Mouse (Mus musculus): ENCODE results near the gene Nfia.

The Nfia gene

GRCm38 (mm10) chr4:97766100-97766499 lies 6.4 kb upstream of the Nfia start:
- DNase-seq (ENCODE audit: low read depth, low spot score) = no peak

- no peak for DNase-seq (ENCODE audit: low read depth, low spot score)
Measured at GRCm38 (mm10) chr4:97767025-97767424, 5.5 kb upstream of the Nfia start.

- DNase-seq (ENCODE audit: low read depth, low spot score) = no peak
Measured at GRCm38 (mm10) chr4:97767516-97767915, 5.0 kb upstream of the Nfia start.

- DNase-seq (ENCODE audit: low read depth, low spot score) = no peak
Measured at GRCm38 (mm10) chr4:97769861-97770260, 2.7 kb upstream of the Nfia start.

- no peak for DNase-seq (ENCODE audit: low read depth, low spot score)
Measured at GRCm38 (mm10) chr4:97771426-97771825, 1.1 kb upstream of the Nfia start.

- DNase-seq (ENCODE audit: low read depth, low spot score) = peak; percentile 97
Measured at GRCm38 (mm10) chr4:97772084-97772484, 450 bp upstream of the Nfia start.

- DNase-seq (ENCODE audit: low read depth, low spot score) = peak; percentile 99
Measured at GRCm38 (mm10) chr4:97773110-97773593, 618 bp downstream of the Nfia start.

GRCm38 (mm10) chr4:97773791-97774190 lies 1.3 kb downstream of the Nfia start:
- no peak for DNase-seq (ENCODE audit: low read depth, low spot score)

GRCm38 (mm10) chr4:97774446-97774950 lies 2.0 kb downstream of the Nfia start:
- no peak for DNase-seq (ENCODE audit: low read depth, low spot score)

GRCm38 (mm10) chr4:97775059-97775458 lies 2.5 kb downstream of the Nfia start:
- peak; percentile 80 for DNase-seq (ENCODE audit: low read depth, low spot score)

GRCm38 (mm10) chr4:97775494-97776265 lies 3.1 kb downstream of the Nfia start:
- no peak for DNase-seq (ENCODE audit: low read depth, low spot score)

GRCm38 (mm10) chr4:97776388-97777080 lies 4.0 kb downstream of the Nfia start:
- no peak for DNase-seq (ENCODE audit: low read depth, low spot score)

GRCm38 (mm10) chr4:97777081-97777705 lies 4.7 kb downstream of the Nfia start:
- DNase-seq (ENCODE audit: low read depth, low spot score) = peak; percentile 64

GRCm38 (mm10) chr4:97777706-97778176 lies 5.2 kb downstream of the Nfia start, which contains the start of gene E130114P18Rik:
Gene E130114P18Rik, minus strand, starts transcription at chr4:97778078.
- DNase-seq (ENCODE audit: low read depth, low spot score) = peak; percentile 84

GRCm38 (mm10) chr4:97778211-97779002 lies 5.9 kb downstream of the Nfia start:
- DNase-seq (ENCODE audit: low read depth, low spot score) = no peak

GRCm38 (mm10) chr4:97779003-97779930 lies 6.7 kb downstream of the Nfia start:
- no peak for DNase-seq (ENCODE audit: low read depth, low spot score)

GRCm38 (mm10) chr4:97780024-97780423 lies 7.5 kb downstream of the Nfia start:
- DNase-seq (ENCODE audit: low read depth, low spot score) = no peak

GRCm38 (mm10) chr4:97780666-97781435 lies 8.3 kb downstream of the Nfia start:
- DNase-seq (ENCODE audit: low read depth, low spot score) = no peak

- no peak for DNase-seq (ENCODE audit: low read depth, low spot score)
Measured at GRCm38 (mm10) chr4:97782069-97782468, 9.5 kb downstream of the Nfia start.

Data from mesoderm, embryonic 11.5 days (tissue).